Mouse (Mus musculus): ENCODE measurements around the gene Olfr480. TPM values are rescaled to one million over a fixed set of nuclear protein-coding genes. Genes with fewer than 3 reads are reported as not detected.

Olfr480 gene
- not detected for polyA plus RNA-seq (2017; shearing (Covaris generic))

GRCm38 (mm10) chr7:108067246-108067645 lies at the start of gene Olfr480:
Gene Olfr480, minus strand, starts transcription at chr7:108067346.

GRCm38 (mm10) chr7:108100549-108100948 lies 33.4 kb upstream of the Olfr480 start, which contains the start of gene Olfr483:
Gene Olfr483, plus strand, starts transcription at chr7:108100849.

GRCm38 (mm10) chr7:108097486-108097885 lies 30.3 kb upstream of the Olfr480 start, which contains the start of gene Olfr482:
Gene Olfr482, minus strand, starts transcription at chr7:108097586.

GRCm38 (mm10) chr7:108079555-108079954 lies 12.4 kb upstream of the Olfr480 start, which contains the start of gene Olfr481:
Gene Olfr481, plus strand, starts transcription at chr7:108079855.

GRCm38 (mm10) chr7:108050393-108050792 lies 16.8 kb downstream of the Olfr480 start, which contains the start of gene Olfr479:
Gene Olfr479, plus strand, starts transcription at chr7:108050693.

GRCm38 (mm10) chr7:108033889-108034288 lies 33.3 kb downstream of the Olfr480 start, which contains the start of gene Olfr478:
Gene Olfr478, minus strand, starts transcription at chr7:108033989.

Other genes with a start within 250 kb of the Olfr480 start
- not detected for gene Olfr469, start 241.8 kb downstream of the Olfr480 start, polyA plus RNA-seq (2017; shearing (Covaris generic))
- gene Olfr470, start 219.9 kb downstream of the Olfr480 start, polyA plus RNA-seq (2017; shearing (Covaris generic)), result not detected
- under 1 TPM; 0.07 to 0.23 TPM for gene Olfr472, start 169.4 kb downstream of the Olfr480 start, polyA plus RNA-seq (2017; shearing (Covaris generic))
- not detected for gene Olfr473, start 136.9 kb downstream of the Olfr480 start, polyA plus RNA-seq (2017; shearing (Covaris generic))
- not detected for gene Olfr474, start 112.7 kb downstream of the Olfr480 start, polyA plus RNA-seq (2017; shearing (Covaris generic))
- not detected for gene Olfr476, start 102.5 kb downstream of the Olfr480 start, polyA plus RNA-seq (2017; shearing (Covaris generic))
- gene Olfr477, start 80.7 kb downstream of the Olfr480 start, polyA plus RNA-seq (2017; shearing (Covaris generic)), result under 1 TPM in 1 of 2 experiments, not detected in 1; 0.10 TPM
- not detected for gene Olfr478, start 33.4 kb downstream of the Olfr480 start, polyA plus RNA-seq (2017; shearing (Covaris generic))
- gene Olfr479, start 16.7 kb downstream of the Olfr480 start, polyA plus RNA-seq (2017; shearing (Covaris generic)), result not detected
- under 1 TPM; 0.13 to 0.95 TPM for gene Olfr481, start 12.5 kb upstream of the Olfr480 start, polyA plus RNA-seq (2017; shearing (Covaris generic))
- gene Olfr482, start 30.2 kb upstream of the Olfr480 start, polyA plus RNA-seq (2017; shearing (Covaris generic)), result 1 to 10 TPM in 1 of 2 experiments, under 1 TPM in 1; 0.14 to 1.3 TPM
- under 1 TPM in 1 of 2 experiments, not detected in 1; 0.30 TPM for gene Olfr483, start 33.5 kb upstream of the Olfr480 start, polyA plus RNA-seq (2017; shearing (Covaris generic))
- not detected for gene Olfr484, start 60.1 kb upstream of the Olfr480 start, polyA plus RNA-seq (2017; shearing (Covaris generic))
- under 1 TPM in 1 of 2 experiments, not detected in 1; 0.17 TPM for gene Olfr485, start 92.5 kb upstream of the Olfr480 start, polyA plus RNA-seq (2017; shearing (Covaris generic))
- gene Olfr486, start 105.4 kb upstream of the Olfr480 start, polyA plus RNA-seq (2017; shearing (Covaris generic)), result not detected
- not detected for gene Olfr487, start 147.3 kb upstream of the Olfr480 start, polyA plus RNA-seq (2017; shearing (Covaris generic))
- under 1 TPM; 0.31 to 0.83 TPM for gene Olfr488, start 191.0 kb upstream of the Olfr480 start, polyA plus RNA-seq (2017; shearing (Covaris generic))
- gene Olfr490, start 221.6 kb upstream of the Olfr480 start, polyA plus RNA-seq (2017; shearing (Covaris generic)), result under 1 TPM in 1 of 2 experiments, not detected in 1; 0.17 TPM
- gene Olfr491, start 246.1 kb upstream of the Olfr480 start, polyA plus RNA-seq (2017; shearing (Covaris generic)), result 1 to 10 TPM in 1 of 2 experiments, not detected in 1; 1.1 TPM

All from inflammation-experienced regulatory T-cells (primary cell).